Mouse (Mus musculus) gastrocnemius, adult 8-10 months (tissue): ENCODE measurements around the gene Syk. TPM values are rescaled to one million over a fixed set of nuclear protein-coding genes. Genes with fewer than 3 reads are reported as not detected.

Experiments used
- DNase-seq, 2 experiments: peaks; one replicate each; pipeline ENCODE4 v3.0.0; 2022; ENCODE audit warnings: low spot score in 2 of 2
- total RNA-seq, 4 experiments: library from RNA; stranded (reverse); gene quantifications; 2 replicates each; pipeline ENCODE4 v1.2.4; 2022

The Syk gene
- total RNA-seq, 4 experiments from 2014 or later, result 0.46 to 1.6 (median 1.3) TPM

- DNase-seq, result no peak
Measured at GRCm38 (mm10) chr13:52647996-52648712, 65.2 kb downstream of the Syk start.

- DNase-seq, result no peak
Measured at GRCm38 (mm10) chr13:52649791-52650418, 66.9 kb downstream of the Syk start.

GRCm38 (mm10) chr13:52651383-52652252, 68.6 kb downstream of the Syk start:
- DNase-seq, result no peak

GRCm38 (mm10) chr13:52652253-52652628, 69.3 kb downstream of the Syk start:
- DNase-seq, result no peak

- DNase-seq, result peak; percentile 10 to 19
Measured at GRCm38 (mm10) chr13:52654081-52654829, 71.3 kb downstream of the Syk start.

GRCm38 (mm10) chr13:52654830-52655308, 71.9 kb downstream of the Syk start:
- DNase-seq, result no peak

GRCm38 (mm10) chr13:52657966-52658365, 75.0 kb downstream of the Syk start:
- DNase-seq, result no peak

- no peak for DNase-seq
Measured at GRCm38 (mm10) chr13:52658477-52658876, 75.5 kb downstream of the Syk start.

GRCm38 (mm10) chr13:52659171-52659665, 76.2 kb downstream of the Syk start:
- DNase-seq, result no peak

- no peak for DNase-seq
Measured at GRCm38 (mm10) chr13:52669889-52670288, 86.9 kb downstream of the Syk start.

GRCm38 (mm10) chr13:52673272-52673671, 90.3 kb downstream of the Syk start:
- no peak for DNase-seq

GRCm38 (mm10) chr13:52673856-52674255, 90.9 kb downstream of the Syk start:
- no peak for DNase-seq

GRCm38 (mm10) chr13:52674839-52675238, 91.9 kb downstream of the Syk start:
- no peak for DNase-seq

GRCm38 (mm10) chr13:52675526-52676294, 92.7 kb downstream of the Syk start:
- DNase-seq, result no peak

GRCm38 (mm10) chr13:52676671-52677445, 93.9 kb downstream of the Syk start:
- no peak for DNase-seq

GRCm38 (mm10) chr13:52679906-52680305, 96.9 kb downstream of the Syk start:
- DNase-seq, result no peak

- no peak for DNase-seq
Measured at GRCm38 (mm10) chr13:52682107-52682506, 99.1 kb downstream of the Syk start.

GRCm38 (mm10) chr13:52690425-52690824, 107.5 kb downstream of the Syk start:
- DNase-seq, result no peak

GRCm38 (mm10) chr13:52692311-52692710, 109.3 kb downstream of the Syk start:
- DNase-seq, result no peak
